Mouse (Mus musculus): ENCODE data around the gene Alpk1.

The Alpk1 gene

GRCm38 (mm10) chr3:127630735-127631372, 149.5 kb downstream of the Alpk1 start:
- in situ Hi-C loops (cut with MboI, MseI) = loop anchor here (10.0 kb wide), 1 partner anchor 1584 kb away; no protein-coding TSS in a partner anchor

GRCm38 (mm10) chr3:127630190-127630589, 150.1 kb downstream of the Alpk1 start:
- in situ Hi-C loops (cut with MboI, MseI) = loop anchor here (10.0 kb wide), 1 partner anchor 1585 kb away; no protein-coding TSS in a partner anchor

GRCm38 (mm10) chr3:127628311-127629184, 151.8 kb downstream of the Alpk1 start:
- in situ Hi-C loops (cut with MboI, MseI) = loop anchor here (5.0 kb wide), 1 partner anchor 319 kb away; no protein-coding TSS in a partner anchor

GRCm38 (mm10) chr3:127627956-127628310, 152.4 kb downstream of the Alpk1 start:
- in situ Hi-C loops (cut with MboI, MseI) = loop anchor here (5.0 kb wide), 1 partner anchor 319 kb away; no protein-coding TSS in a partner anchor

GRCm38 (mm10) chr3:127627151-127627955, 153.0 kb downstream of the Alpk1 start:
- in situ Hi-C loops (cut with MboI, MseI) = loop anchor here (5.0 kb wide), 1 partner anchor 320 kb away; no protein-coding TSS in a partner anchor

GRCm38 (mm10) chr3:127626524-127626923, 153.8 kb downstream of the Alpk1 start:
- in situ Hi-C loops (cut with MboI, MseI) = loop anchor here (5.0 kb wide), 1 partner anchor 321 kb away; no protein-coding TSS in a partner anchor

GRCm38 (mm10) chr3:127625701-127626399, 154.5 kb downstream of the Alpk1 start:
- in situ Hi-C loops (cut with MboI, MseI) = loop anchor here (5.0 kb wide), 1 partner anchor 321 kb away; no protein-coding TSS in a partner anchor

- in situ Hi-C loops (cut with MboI, MseI) = loop anchor here (5.0 kb wide), 1 partner anchor 322 kb away; no protein-coding TSS in a partner anchor
Measured at GRCm38 (mm10) chr3:127625296-127625695, 155.0 kb downstream of the Alpk1 start.

Data from T-helper 1 cell (primary cell).